13 mouse cellular contexts compared by ENCODE assay signal in the genomic region with DNA sequence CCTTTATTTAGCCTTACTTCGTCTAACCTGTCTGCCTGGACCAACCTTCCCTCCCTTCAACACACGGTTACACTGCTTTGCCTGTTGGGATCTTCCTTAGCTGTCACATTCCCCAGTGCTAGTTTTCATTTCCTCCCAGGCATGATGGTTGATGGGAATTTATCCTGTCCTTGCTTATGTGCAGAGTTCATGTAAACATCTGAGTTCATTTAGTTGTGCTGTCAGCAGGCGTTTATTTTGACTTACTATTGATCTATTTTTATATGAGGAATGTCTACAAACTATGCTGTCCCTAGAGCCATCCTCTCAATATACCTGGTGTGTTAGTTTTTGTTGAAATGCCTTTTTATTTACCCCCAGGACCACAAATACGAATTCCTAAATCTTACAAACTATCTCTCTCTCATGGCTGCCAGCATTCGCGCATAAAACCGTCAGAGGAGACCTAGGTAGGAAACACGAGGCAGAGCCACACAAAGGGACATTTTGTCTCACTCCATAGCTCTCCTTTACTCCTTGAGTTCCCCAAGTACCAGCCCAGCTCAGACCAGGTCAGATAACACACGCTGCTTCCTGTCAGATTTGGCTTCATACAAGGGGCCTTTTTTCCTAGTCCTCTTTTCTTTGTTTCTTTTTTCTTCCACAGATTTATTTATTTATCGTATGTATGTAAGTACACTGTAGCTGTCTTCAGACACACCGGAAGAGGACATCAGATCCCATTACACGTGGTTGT.
DNase-seq lines count a peak whose midpoint lies in the region; ATAC-seq and TF ChIP-seq lines count a peak whose summit lies in the region.
"Had no signal": no experiment of that assay in that cellular context is flagged by ENCODE, and none has a peak within 500 bp of the region (broad histone marks: within the 10 kb centered on the region; RNA-seq: fewer than 3 reads in every experiment).

No protein-coding gene starts in this region.

- no peak for TF ChIP-seq RAD21 in MEL (IDR thresholded peaks at IDR 0.05; ENCODE audit: low read depth, low read length)

- peak overlapping the region; percentile 65 for H3K27ac ChIP-seq in heart, embryonic 12.5 days (ENCODE audit: poor library complexity, severe bottlenecking)
- H3K27ac ChIP-seq in kidney, postnatal 0 days, result peak overlapping the region; percentile 21; the same call in 1 of the 2 replicates
- H3K27ac ChIP-seq in kidney, embryonic 14.5 days (ENCODE audit: low read depth, low read length), result no peak overlapping the region
- peak overlapping the region; percentile 54 for H3K27ac ChIP-seq in MEL (ENCODE audit: control insufficient read depth, low read depth, low read length)
- H3K27ac ChIP-seq in heart, postnatal 0 days (ENCODE audit: low read depth), result peak overlapping the region; percentile 16

- 0 out of 2 replicates have a peak, but pooled peaks cover 1% of the 10 kb centered on the region for H3K79me2 ChIP-seq in MEL (ENCODE audit: control insufficient read depth, insufficient read depth, low read length, poor library complexity)

- H3K27me3 ChIP-seq in heart, embryonic 12.5 days (replicated peaks), result no peaks in the 10 kb centered on the region
- no peaks in the 10 kb centered on the region for H3K27me3 ChIP-seq in kidney, postnatal 0 days (ENCODE audit: insufficient read depth, low read length)
- H3K27me3 ChIP-seq in kidney, embryonic 14.5 days (ENCODE audit: control insufficient read depth, insufficient read depth, low read length), result no peaks in the 10 kb centered on the region
- H3K27me3 ChIP-seq in MEL (ENCODE audit: control insufficient read depth in 1 of 2, insufficient read depth in 2 of 2, low read length in 2 of 2), result no peaks in the 10 kb centered on the region
- H3K27me3 ChIP-seq in heart, postnatal 0 days (ENCODE audit: control insufficient read depth, insufficient read depth, low read length), result no peaks in the 10 kb centered on the region

- intact Hi-C loops in heart, postnatal 36 days (cut with DNase I), result no loop called here

- WGBS in heart, embryonic 12.5 days, result 47% methylated on average over 12 of the region's 12 CpGs
- WGBS in kidney, postnatal 0 days, result 51% methylated on average over 12 of the region's 12 CpGs
- 54% methylated on average over 12 of the region's 12 CpGs for WGBS in kidney, embryonic 14.5 days
- 49% methylated on average over 12 of the region's 12 CpGs for WGBS in heart, postnatal 0 days

- TF ChIP-seq EP300 in MEL (IDR thresholded peaks at IDR 0.05; ENCODE audit: low read depth in 1 of 2, low read length in 2 of 2), result peak; percentile 31 to 47; a peak in 2 of 4 replicates
- no peak for TF ChIP-seq EP300 in heart, postnatal 0 days (IDR thresholded peaks at IDR 0.05; ENCODE audit: low read depth)

- ATAC-seq in heart, embryonic 12.5 days (ENCODE audit: insufficient number of reproducible peaks, low FRiP score), result no peak
- ATAC-seq in kidney, postnatal 0 days (replicated peaks; ENCODE audit: low FRiP score, low read depth), result no peak
- no peak for ATAC-seq in kidney, embryonic 14.5 days (ENCODE audit: low FRiP score, low TSS enrichment)
- no peak for ATAC-seq in heart, postnatal 0 days (ENCODE audit: insufficient read depth, low read depth)
- ATAC-seq in erythroblast, adult 5-6 weeks (replicated peaks; ENCODE audit: low FRiP score, poor library complexity, severe bottlenecking), result no peak
- ATAC-seq: activated CD4-positive, CD25-positive, alpha-beta regulatory T cell, adult 4 months had no signal

- no peak for DNase-seq in heart, postnatal 36 days
- DNase-seq in kidney, postnatal 0 days (ENCODE audit: low spot score), result no peak
- peak; percentile 49 for DNase-seq in MEL (ENCODE audit: low read depth, low spot score)
- no peak for DNase-seq in heart, postnatal 0 days (ENCODE audit: low spot score)
- DNase-seq in MN1 (ENCODE audit: low spot score), result no peak
- DNase-seq: cerebellum, adult 11-12 months; kidney, adult 9 months; right cerebral cortex, postnatal 25 days; thymus, postnatal 36 days had no signal

- peak overlapping the region; percentile 51; the same call in 1 of the 2 replicates for H3K9ac ChIP-seq in heart, embryonic 12.5 days
- no peak overlapping the region for H3K9ac ChIP-seq in kidney, postnatal 0 days (ENCODE audit: low read depth, low read length)
- no peak overlapping the region for H3K9ac ChIP-seq in kidney, embryonic 14.5 days (ENCODE audit: low read depth, low read length)
- H3K9ac ChIP-seq in MEL (ENCODE audit: control insufficient read depth, low read depth, low read length, poor library complexity, severe bottlenecking), result no peak overlapping the region
- H3K9ac ChIP-seq in heart, postnatal 0 days (replicated peaks; ENCODE audit: low read depth, low read length), result no peak overlapping the region

- H3K4me2 ChIP-seq in heart, embryonic 12.5 days, result no peak overlapping the region
- no peak overlapping the region for H3K4me2 ChIP-seq in kidney, postnatal 0 days (ENCODE audit: low read length)
- no peak overlapping the region for H3K4me2 ChIP-seq in kidney, embryonic 14.5 days (replicated peaks; ENCODE audit: low read depth, low read length)
- no peak overlapping the region for H3K4me2 ChIP-seq in heart, postnatal 0 days (ENCODE audit: low read depth, low read length)

- peaks cover 78% of the 10 kb centered on the region for H3K4me1 ChIP-seq in heart, embryonic 12.5 days (replicated peaks)
- 0 out of 2 replicates have a peak, but pooled peaks cover 12% of the 10 kb centered on the region for H3K4me1 ChIP-seq in kidney, postnatal 0 days (replicated peaks; ENCODE audit: insufficient read depth, low read length)
- peaks cover 28% of the 10 kb centered on the region for H3K4me1 ChIP-seq in kidney, embryonic 14.5 days (ENCODE audit: control insufficient read depth, insufficient read depth, low read length)
- peaks cover 24 to 39% of the 10 kb centered on the region in 2 experiments for H3K4me1 ChIP-seq in MEL (ENCODE audit: control insufficient read depth in 1 of 2, insufficient read depth in 2 of 2, low read length in 2 of 2)
- H3K4me1 ChIP-seq in heart, postnatal 0 days (ENCODE audit: control insufficient read depth, insufficient read depth), result peaks cover 43% of the 10 kb centered on the region

- no peaks in the 10 kb centered on the region for H3K9me3 ChIP-seq in heart, embryonic 12.5 days (replicated peaks)
- no peaks in the 10 kb centered on the region for H3K9me3 ChIP-seq in kidney, postnatal 0 days (replicated peaks; ENCODE audit: low read length)
- no peaks in the 10 kb centered on the region for H3K9me3 ChIP-seq in kidney, embryonic 14.5 days (ENCODE audit: control insufficient read depth, low read length)
- no peaks in the 10 kb centered on the region for H3K9me3 ChIP-seq in MEL (replicated peaks; ENCODE audit: insufficient read depth, low read length)
- no peaks in the 10 kb centered on the region for H3K9me3 ChIP-seq in heart, postnatal 0 days (replicated peaks; ENCODE audit: control insufficient read depth, low read length)

- no peak for TF ChIP-seq POLR2A in MEL (IDR thresholded peaks at IDR 0.05; ENCODE audit: control insufficient read depth in 1 of 2, insufficient read depth in 1 of 2, low read depth in 1 of 2, low read length in 2 of 2, poor library complexity in 1 of 2)

- no peaks in the 10 kb centered on the region for H3K36me3 ChIP-seq in heart, embryonic 12.5 days
- no peaks in the 10 kb centered on the region for H3K36me3 ChIP-seq in kidney, postnatal 0 days (ENCODE audit: insufficient read depth, low read length)
- H3K36me3 ChIP-seq in kidney, embryonic 14.5 days (ENCODE audit: control insufficient read depth, insufficient read depth, low read length), result no peaks in the 10 kb centered on the region
- peaks cover 0 to 51% of the 10 kb centered on the region in 2 experiments; a peak in 2 of 4 replicates for H3K36me3 ChIP-seq in MEL (ENCODE audit: control insufficient read depth in 1 of 2, insufficient read depth in 2 of 2, low read length in 2 of 2)
- H3K36me3 ChIP-seq in heart, postnatal 0 days (replicated peaks; ENCODE audit: control insufficient read depth, insufficient read depth, low read length), result no peaks in the 10 kb centered on the region

- no peak for TF ChIP-seq CTCF in kidney, postnatal 0 days (IDR thresholded peaks at IDR 0.05; ENCODE audit: low read depth)
- TF ChIP-seq CTCF in MEL (IDR thresholded peaks at IDR 0.05 in 2 of 3, conservative IDR thresholded peaks at IDR 0.05 in 1 of 3; ENCODE audit: control insufficient read depth in 1 of 3, insufficient read depth in 1 of 3, low read depth in 2 of 3, low read length in 3 of 3, poor library complexity in 1 of 3, severe bottlenecking in 1 of 3), result no peak
- TF ChIP-seq CTCF in heart, postnatal 0 days (IDR thresholded peaks at IDR 0.05; ENCODE audit: low read depth), result no peak

- no peak overlapping the region for H3K4me3 ChIP-seq in heart, embryonic 12.5 days
- no peak overlapping the region for H3K4me3 ChIP-seq in kidney, postnatal 0 days (replicated peaks; ENCODE audit: low read depth, low read length)
- no peak overlapping the region for H3K4me3 ChIP-seq in kidney, embryonic 14.5 days (ENCODE audit: low read length)
- no peak overlapping the region for H3K4me3 ChIP-seq in MEL (ENCODE audit: control insufficient read depth in 1 of 2, insufficient read depth in 1 of 2, low read depth in 2 of 2, low read length in 2 of 2)
- no peak overlapping the region for H3K4me3 ChIP-seq in heart, postnatal 0 days (ENCODE audit: low read depth, low read length)

TF ChIP-seq in MEL, 35 proteins besides CTCF, POLR2A, EP300 and RAD21:
- no peak for TF ChIP-seq TBP (IDR thresholded peaks at IDR 0.05; ENCODE audit: low read depth, low read length)
- no peak for TF ChIP-seq CHD1 (IDR thresholded peaks at IDR 0.05; ENCODE audit: low read depth, low read length)
- TF ChIP-seq ETS1 (IDR thresholded peaks at IDR 0.05; ENCODE audit: low read depth, low read length), result peak; percentile 36; the same call in 1 of the 2 replicates
- TF ChIP-seq GATA1 (IDR thresholded peaks at IDR 0.05; ENCODE audit: low read depth, low read length), result peak; percentile 79
- peak; percentile 49; the same call in 1 of the 2 replicates for TF ChIP-seq TCF12 (IDR thresholded peaks at IDR 0.05; ENCODE audit: low read depth, low read length)
- TF ChIP-seq MXI1 (IDR thresholded peaks at IDR 0.05; ENCODE audit: low read depth, low read length), result peak; percentile 45; the same call in 1 of the 2 replicates
- TF ChIP-seq ELF1 (IDR thresholded peaks at IDR 0.05; ENCODE audit: low read depth, low read length), result no peak
- TF ChIP-seq POLR2AphosphoS5 (IDR thresholded peaks at IDR 0.05; ENCODE audit: borderline replicate concordance, low read depth, low read length), result no peak
